Mouse (Mus musculus): Measurements from ENCODE around the gene Trabd. TPM values are rescaled to one million over a fixed set of nuclear protein-coding genes. Genes with fewer than 3 reads are reported as not detected.

Trabd gene
- polyA plus RNA-seq, 1 experiment, result 74.1 TPM

- H3K79me2 ChIP-seq (ENCODE audit: control insufficient read depth, insufficient read depth), result no peaks in the 10 kb centered on the region
- TF ChIP-seq CTCF (IDR thresholded peaks at IDR 0.05; ENCODE audit: control insufficient read depth, insufficient read depth, insufficient read length) (no peak), MAX (IDR thresholded peaks at IDR 0.05) (no peak), CEBPB (IDR thresholded peaks at IDR 0.05; ENCODE audit: low read depth) (no peak), MYOD1 (IDR thresholded peaks at IDR 0.05; ENCODE audit: control insufficient read depth, insufficient read length, low read depth) (no peak), USF1 (IDR thresholded peaks at IDR 0.05; ENCODE audit: low read depth) (no peak), MYOG (IDR thresholded peaks at IDR 0.05; ENCODE audit: control insufficient read depth, extremely low read depth, insufficient read length) (no peak), FOSL1 (IDR thresholded peaks at IDR 0.05; ENCODE audit: insufficient read depth, low read length, poor library complexity, severe bottlenecking) (no peak)
- peaks cover 86% of the 10 kb centered on the region for H3K27me3 ChIP-seq (ENCODE audit: control insufficient read depth, insufficient read depth, insufficient read length)
- H3K36me3 ChIP-seq (ENCODE audit: control insufficient read depth, insufficient read depth), result no peaks in the 10 kb centered on the region
- no peak overlapping the region for H3K4me3 ChIP-seq (ENCODE audit: insufficient read depth, poor library complexity, severe bottlenecking)
- H3K79me3 ChIP-seq (ENCODE audit: low read depth), result no peaks in the 10 kb centered on the region
- no peak overlapping the region for H3ac ChIP-seq (ENCODE audit: control insufficient read depth, insufficient read length, low read depth)
Observed at GRCm38 (mm10) chr15:89063001-89063400, 11.9 kb upstream of the Trabd start.

GRCm38 (mm10) chr15:89063536-89063935, 11.4 kb upstream of the Trabd start:
- Histone ChIP-seq H3ac (ENCODE audit: control insufficient read depth, insufficient read length, low read depth) (no peak overlapping the region), H3K4me3 (ENCODE audit: insufficient read depth, poor library complexity, severe bottlenecking) (no peak overlapping the region), H3K36me3 (ENCODE audit: control insufficient read depth, insufficient read depth) (no peaks in the 10 kb centered on the region), H3K79me3 (ENCODE audit: low read depth) (no peaks in the 10 kb centered on the region), H3K79me2 (ENCODE audit: control insufficient read depth, insufficient read depth) (no peaks in the 10 kb centered on the region), H3K27me3 (ENCODE audit: control insufficient read depth, insufficient read depth, insufficient read length) (peaks cover 86% of the 10 kb centered on the region)
- TF ChIP-seq MYOG (IDR thresholded peaks at IDR 0.05; ENCODE audit: control insufficient read depth, extremely low read depth, insufficient read length), result no peak
- TF ChIP-seq USF1 (IDR thresholded peaks at IDR 0.05; ENCODE audit: low read depth), result no peak
- no peak for TF ChIP-seq CTCF (IDR thresholded peaks at IDR 0.05; ENCODE audit: control insufficient read depth, insufficient read depth, insufficient read length)
- TF ChIP-seq MAX (IDR thresholded peaks at IDR 0.05), result no peak
- TF ChIP-seq FOSL1 (IDR thresholded peaks at IDR 0.05; ENCODE audit: insufficient read depth, low read length, poor library complexity, severe bottlenecking), result no peak
- no peak for TF ChIP-seq MYOD1 (IDR thresholded peaks at IDR 0.05; ENCODE audit: control insufficient read depth, insufficient read length, low read depth)
- no peak for TF ChIP-seq CEBPB (IDR thresholded peaks at IDR 0.05; ENCODE audit: low read depth)

- peaks cover 85% of the 10 kb centered on the region for H3K27me3 ChIP-seq (ENCODE audit: control insufficient read depth, insufficient read depth, insufficient read length)
- H3K79me3 ChIP-seq (ENCODE audit: low read depth), result no peaks in the 10 kb centered on the region
- TF ChIP-seq MAX (IDR thresholded peaks at IDR 0.05), result no peak
- TF ChIP-seq CTCF (IDR thresholded peaks at IDR 0.05; ENCODE audit: control insufficient read depth, insufficient read depth, insufficient read length), result no peak
- no peak for TF ChIP-seq MYOG (IDR thresholded peaks at IDR 0.05; ENCODE audit: control insufficient read depth, extremely low read depth, insufficient read length)
- TF ChIP-seq USF1 (IDR thresholded peaks at IDR 0.05; ENCODE audit: low read depth), result no peak
- TF ChIP-seq MYOD1 (IDR thresholded peaks at IDR 0.05; ENCODE audit: control insufficient read depth, insufficient read length, low read depth), result no peak
- TF ChIP-seq FOSL1 (IDR thresholded peaks at IDR 0.05; ENCODE audit: insufficient read depth, low read length, poor library complexity, severe bottlenecking), result no peak
- TF ChIP-seq CEBPB (IDR thresholded peaks at IDR 0.05; ENCODE audit: low read depth), result no peak
- no peaks in the 10 kb centered on the region for H3K36me3 ChIP-seq (ENCODE audit: control insufficient read depth, insufficient read depth)
- no peaks in the 10 kb centered on the region for H3K79me2 ChIP-seq (ENCODE audit: control insufficient read depth, insufficient read depth)
- H3ac ChIP-seq (ENCODE audit: control insufficient read depth, insufficient read length, low read depth), result no peak overlapping the region
- no peak overlapping the region for H3K4me3 ChIP-seq (ENCODE audit: insufficient read depth, poor library complexity, severe bottlenecking)
Observed at GRCm38 (mm10) chr15:89064891-89065290, 10.0 kb upstream of the Trabd start.

- no peak overlapping the region for H3ac ChIP-seq (ENCODE audit: control insufficient read depth, insufficient read length, low read depth)
- H3K79me2 ChIP-seq (ENCODE audit: control insufficient read depth, insufficient read depth), result no peaks in the 10 kb centered on the region
- H3K79me3 ChIP-seq (ENCODE audit: low read depth), result no peaks in the 10 kb centered on the region
- H3K4me3 ChIP-seq (ENCODE audit: insufficient read depth, poor library complexity, severe bottlenecking), result no peak overlapping the region
- H3K27me3 ChIP-seq (ENCODE audit: control insufficient read depth, insufficient read depth, insufficient read length), result peaks cover 68% of the 10 kb centered on the region
- H3K36me3 ChIP-seq (ENCODE audit: control insufficient read depth, insufficient read depth), result no peaks in the 10 kb centered on the region
- TF ChIP-seq USF1 (IDR thresholded peaks at IDR 0.05; ENCODE audit: low read depth) (no peak), MAX (IDR thresholded peaks at IDR 0.05) (no peak), FOSL1 (IDR thresholded peaks at IDR 0.05; ENCODE audit: insufficient read depth, low read length, poor library complexity, severe bottlenecking) (no peak), MYOG (IDR thresholded peaks at IDR 0.05; ENCODE audit: control insufficient read depth, extremely low read depth, insufficient read length) (no peak), CEBPB (IDR thresholded peaks at IDR 0.05; ENCODE audit: low read depth) (no peak), CTCF (IDR thresholded peaks at IDR 0.05; ENCODE audit: control insufficient read depth, insufficient read depth, insufficient read length) (no peak), MYOD1 (IDR thresholded peaks at IDR 0.05; ENCODE audit: control insufficient read depth, insufficient read length, low read depth) (no peak)
Observed at GRCm38 (mm10) chr15:89067609-89068008, 7.3 kb upstream of the Trabd start.

GRCm38 (mm10) chr15:89068226-89068625, 6.7 kb upstream of the Trabd start:
- Histone ChIP-seq H3K4me3 (ENCODE audit: insufficient read depth, poor library complexity, severe bottlenecking) (no peak overlapping the region), H3K27me3 (ENCODE audit: control insufficient read depth, insufficient read depth, insufficient read length) (peaks cover 62% of the 10 kb centered on the region), H3K36me3 (ENCODE audit: control insufficient read depth, insufficient read depth) (no peaks in the 10 kb centered on the region), H3ac (ENCODE audit: control insufficient read depth, insufficient read length, low read depth) (no peak overlapping the region), H3K79me3 (ENCODE audit: low read depth) (no peaks in the 10 kb centered on the region), H3K79me2 (ENCODE audit: control insufficient read depth, insufficient read depth) (no peaks in the 10 kb centered on the region)
- TF ChIP-seq CTCF (IDR thresholded peaks at IDR 0.05; ENCODE audit: control insufficient read depth, insufficient read depth, insufficient read length), result no peak
- TF ChIP-seq MYOG (IDR thresholded peaks at IDR 0.05; ENCODE audit: control insufficient read depth, extremely low read depth, insufficient read length), result no peak
- TF ChIP-seq FOSL1 (IDR thresholded peaks at IDR 0.05; ENCODE audit: insufficient read depth, low read length, poor library complexity, severe bottlenecking), result no peak
- TF ChIP-seq MAX (IDR thresholded peaks at IDR 0.05), result no peak
- TF ChIP-seq CEBPB (IDR thresholded peaks at IDR 0.05; ENCODE audit: low read depth), result no peak
- no peak for TF ChIP-seq MYOD1 (IDR thresholded peaks at IDR 0.05; ENCODE audit: control insufficient read depth, insufficient read length, low read depth)
- no peak for TF ChIP-seq USF1 (IDR thresholded peaks at IDR 0.05; ENCODE audit: low read depth)
